In the genomic region with DNA sequence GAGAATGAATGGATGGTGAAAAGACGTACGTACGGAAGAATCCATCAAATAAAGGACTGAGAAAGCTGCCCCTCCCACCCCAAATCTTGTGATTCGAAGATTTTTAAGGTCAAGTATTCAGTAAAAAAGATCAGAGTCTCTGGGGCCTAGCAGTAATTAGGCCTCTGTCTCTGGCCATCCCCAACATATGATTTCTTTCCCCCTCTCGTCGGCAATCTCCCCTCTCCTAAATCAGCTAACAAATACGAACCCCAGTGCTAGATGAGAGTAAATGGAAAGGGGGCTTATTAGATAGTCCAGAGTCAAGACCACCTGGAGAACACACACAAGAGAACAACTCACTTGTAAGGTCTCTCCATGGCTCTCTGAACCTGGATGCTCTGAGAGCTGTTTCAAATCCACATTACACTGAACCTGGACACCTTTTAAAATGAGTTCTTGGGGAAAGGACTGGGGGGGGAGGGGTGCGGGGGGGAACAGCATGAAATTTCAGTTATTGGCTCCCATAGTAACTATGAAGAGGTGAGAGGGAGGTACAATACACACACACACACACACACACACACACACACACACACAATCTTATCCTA, we compare ENCODE assay signal across 10 mouse cellular contexts. TPM values are rescaled to one million over a fixed set of nuclear protein-coding genes. Genes with fewer than 3 reads are reported as not detected.
A peak's percentile ranks its signal among the peaks of the same experiment; 100 is the strongest.
DNase-seq lines count a peak whose midpoint lies in the region; ATAC-seq and TF ChIP-seq lines count a peak whose summit lies in the region.
"Had no signal": no experiment of that assay in that cellular context is flagged by ENCODE, and none has a peak within 500 bp of the region (broad histone marks: within the 10 kb centered on the region; RNA-seq: fewer than 3 reads in every experiment).

No protein-coding gene starts in this region.

- H3K4me1 ChIP-seq in lung, embryonic 14.5 days (ENCODE audit: insufficient read depth), result peaks cover 23% of the 10 kb centered on the region
- peaks cover 20% of the 10 kb centered on the region; the same call in 1 of the 2 replicates for H3K4me1 ChIP-seq in intestine, postnatal 0 days (replicated peaks; ENCODE audit: control insufficient read depth, insufficient read depth, low read length)
- H3K4me1 ChIP-seq in small intestine, adult 2 months (ENCODE audit: control insufficient read depth, insufficient read depth, insufficient read length, low read length), result peaks cover 14% of the 10 kb centered on the region

- peak overlapping the region; percentile 93; the same call in 1 of the 2 replicates for H3K27ac ChIP-seq in lung, embryonic 14.5 days (ENCODE audit: low read depth)
- no peak overlapping the region for H3K27ac ChIP-seq in intestine, postnatal 0 days (ENCODE audit: low read depth, low read length)
- peak overlapping the region; percentile 51; the same call in 1 of the 2 replicates for H3K27ac ChIP-seq in small intestine, adult 2 months (ENCODE audit: insufficient read depth, low read depth, low read length)
- H3K27ac ChIP-seq: liver, embryonic 14.5 days had no signal

- no peak for ATAC-seq in lung, embryonic 14.5 days (ENCODE audit: insufficient read depth)
- no peak for ATAC-seq in intestine, postnatal 0 days

- peak overlapping the region; percentile 61 for H3K4me3 ChIP-seq in lung, embryonic 14.5 days (ENCODE audit: low read depth, low read length)
- no peak overlapping the region for H3K4me3 ChIP-seq in intestine, postnatal 0 days (ENCODE audit: low read depth, low read length)
- H3K4me3 ChIP-seq in small intestine, adult 2 months (ENCODE audit: low read depth, low read length), result no peak overlapping the region

- WGBS in lung, embryonic 14.5 days, result 53% methylated on average over 8 of the region's 8 CpGs
- 69% methylated on average over 8 of the region's 8 CpGs for WGBS in intestine, postnatal 0 days
- WGBS in small intestine, adult 2 months, result 81% methylated on average over 8 of the region's 8 CpGs

- H3K4me2 ChIP-seq in lung, embryonic 14.5 days, result peak overlapping the region; percentile 69
- peak overlapping the region; percentile 86; the same call in 1 of the 2 replicates for H3K4me2 ChIP-seq in intestine, postnatal 0 days (replicated peaks; ENCODE audit: low read depth)

- DNase-seq in cerebellum, adult 11-12 months, result peak; percentile 29
- no peak for DNase-seq in cerebellum, adult 18-20 months
- DNase-seq in lung, embryonic 14.5 days, result no peak
- no peak for DNase-seq in lung, postnatal 25 days (ENCODE audit: low spot score)
- no peak for DNase-seq in gastrocnemius, postnatal 4 days (ENCODE audit: low spot score in 2 of 2)
- no peak for DNase-seq in frontal cortex, postnatal 36 days (ENCODE audit: low spot score in 2 of 2)

- H3K9me3 ChIP-seq in lung, embryonic 14.5 days (ENCODE audit: low read depth, low read length), result no peaks in the 10 kb centered on the region
- H3K9me3 ChIP-seq in intestine, postnatal 0 days (ENCODE audit: control insufficient read depth), result no peaks in the 10 kb centered on the region

- no peak for TF ChIP-seq POLR2A in small intestine, adult 2 months (IDR thresholded peaks at IDR 0.05; ENCODE audit: low read depth, low read length)

- no peak for TF ChIP-seq CTCF in lung, embryonic 14.5 days (IDR thresholded peaks at IDR 0.05; ENCODE audit: low read depth)
- TF ChIP-seq CTCF in intestine, postnatal 0 days (IDR thresholded peaks at IDR 0.05; ENCODE audit: low read depth), result no peak
- no peak for TF ChIP-seq CTCF in small intestine, adult 2 months (IDR thresholded peaks at IDR 0.05; ENCODE audit: extremely low read depth, insufficient read length, insufficient replicate concordance, low read depth, low read length)

- peak overlapping the region; percentile 80 for H3K9ac ChIP-seq in lung, embryonic 14.5 days
- no peak overlapping the region for H3K9ac ChIP-seq in intestine, postnatal 0 days (ENCODE audit: low read depth, low read length)

- peaks cover 20% of the 10 kb centered on the region for H3K36me3 ChIP-seq in lung, embryonic 14.5 days (ENCODE audit: insufficient read depth)
- H3K36me3 ChIP-seq in intestine, postnatal 0 days (ENCODE audit: control insufficient read depth, insufficient read depth), result peaks cover 12% of the 10 kb centered on the region; the same call in 1 of the 2 replicates
- peaks cover 6% of the 10 kb centered on the region; the same call in 1 of the 2 replicates for H3K36me3 ChIP-seq in small intestine, adult 2 months (ENCODE audit: control insufficient read depth, insufficient read depth, low read length)

- H3K27me3 ChIP-seq in lung, embryonic 14.5 days (ENCODE audit: insufficient read depth, low read length), result no peaks in the 10 kb centered on the region
- no peaks in the 10 kb centered on the region for H3K27me3 ChIP-seq in intestine, postnatal 0 days (replicated peaks; ENCODE audit: control insufficient read depth, insufficient read depth, low read length)
- no peaks in the 10 kb centered on the region for H3K27me3 ChIP-seq in small intestine, adult 2 months (ENCODE audit: control insufficient read depth, insufficient read depth, low read length)

RNA-seq across cellular contexts. Expression of gene Tmem253, which starts 2.3 kb away (rescaled TPM):
- polyA plus RNA-seq in lung, embryonic 14.5 days (2014; fragmentation: Nextera tagmentation; extraction: Ambion mirVana), result 0.35 and 0.74 TPM in 2 replicates
- 221 and 224 TPM in 2 replicates for polyA plus RNA-seq in intestine, postnatal 0 days (2015; fragmentation: Nextera tagmentation; extraction: Ambion mirVana)
- polyA plus RNA-seq in small intestine, adult 2 months (2012; rRNA removed), result 53.4 and 91.5 TPM in 2 replicates
- 1 to 10 TPM; 1.1 to 2.8 TPM for total RNA-seq in gastrocnemius, postnatal 4 days (2021)
- polyA plus RNA-seq: erythroblast, embryonic 14.5 days had no signal

RNA-seq across cellular contexts. Expression of gene Zfp219, which starts 7.4 kb away (rescaled TPM):
- 25.8 and 28.3 TPM in 2 replicates for polyA plus RNA-seq in lung, embryonic 14.5 days (2014; fragmentation: Nextera tagmentation; extraction: Ambion mirVana)
- 11.9 and 12.5 TPM in 2 replicates for polyA plus RNA-seq in intestine, postnatal 0 days (2015; fragmentation: Nextera tagmentation; extraction: Ambion mirVana)
- 37.9 and 72.7 TPM in 2 replicates for polyA plus RNA-seq in small intestine, adult 2 months (2012; rRNA removed)
- 10 to 100 TPM; 28.3 to 29.7 TPM for total RNA-seq in gastrocnemius, postnatal 4 days (2021)

RNA-seq across cellular contexts. Expression of gene Arhgef40, which starts 28.6 kb away (rescaled TPM):
- 96.8 and 108 TPM in 2 replicates for polyA plus RNA-seq in lung, embryonic 14.5 days (2014; fragmentation: Nextera tagmentation; extraction: Ambion mirVana)
- 18.2 and 19.7 TPM in 2 replicates for polyA plus RNA-seq in intestine, postnatal 0 days (2015; fragmentation: Nextera tagmentation; extraction: Ambion mirVana)
- polyA plus RNA-seq in small intestine, adult 2 months (2012; rRNA removed), result 12.7 and 19.1 TPM in 2 replicates
- 10 to 100 TPM; 90.4 to 92.7 TPM for total RNA-seq in gastrocnemius, postnatal 4 days (2021)

RNA-seq across cellular contexts. Expression of gene Olfr221, which starts 29.1 kb away (rescaled TPM):
- polyA plus RNA-seq in lung, embryonic 14.5 days (2014; fragmentation: Nextera tagmentation; extraction: Ambion mirVana), result not detected in 2 replicates
- not detected in 2 replicates for polyA plus RNA-seq in intestine, postnatal 0 days (2015; fragmentation: Nextera tagmentation; extraction: Ambion mirVana)
- polyA plus RNA-seq in small intestine, adult 2 months (2012; rRNA removed), result not detected in 2 replicates
- not detected for total RNA-seq in gastrocnemius, postnatal 4 days (2021)
- polyA plus RNA-seq: erythroblast, embryonic 14.5 days; liver, embryonic 14.5 days had no signal

Comparison
In these comparisons a context has a peak if more than half of its experiments do, and no peak if none do; other contexts are left out.
1. RNA of gene Tmem253, which starts 2.3 kb away (polyA plus RNA-seq): 221 to 224 TPM in intestine, postnatal 0 days and 53.4 to 91.5 TPM in small intestine, adult 2 months; 0.35 to 0.74 TPM in lung, embryonic 14.5 days; every median in the first group is over 10 times any median in the second.